Mouse (Mus musculus) thymus, postnatal 25 days (tissue): Measurements from ENCODE around the gene Idi1.
A peak's percentile ranks its signal among the peaks of the same experiment; 100 is the strongest.
"Not testable (repeated sequence)": the region's sequence is repeated elsewhere in the genome, so short reads cannot be mapped to it uniquely, and the experiment has no call there.

Experiments used
- DNase-seq: peaks from one replicate; pipeline ENCODE4 v3.0.0; 2022

Idi1 gene

GRCm38 (mm10) chr13:8885445-8886184 lies at the start of gene Idi1:
Gene Idi1 (plus strand): TSS chr13:8885501.
- peak; percentile 97 for DNase-seq

- no peak for DNase-seq
Measured at GRCm38 (mm10) chr13:8838394-8838793, 46.9 kb upstream of the Idi1 start.

GRCm38 (mm10) chr13:8839111-8839510 lies 46.2 kb upstream of the Idi1 start:
- no peak for DNase-seq

GRCm38 (mm10) chr13:8839937-8840336 lies 45.4 kb upstream of the Idi1 start:
- DNase-seq, result no peak

GRCm38 (mm10) chr13:8840941-8841340 lies 44.4 kb upstream of the Idi1 start:
- no peak for DNase-seq

- not testable (repeated sequence) for DNase-seq
Measured at GRCm38 (mm10) chr13:8841846-8842245, 43.5 kb upstream of the Idi1 start.

GRCm38 (mm10) chr13:8842273-8842672 lies 43.0 kb upstream of the Idi1 start:
- no peak for DNase-seq

GRCm38 (mm10) chr13:8847702-8848101 lies 37.6 kb upstream of the Idi1 start:
- DNase-seq, result peak; percentile 11

GRCm38 (mm10) chr13:8849311-8849710 lies 36.0 kb upstream of the Idi1 start:
- no peak for DNase-seq

GRCm38 (mm10) chr13:8853424-8853823 lies 31.9 kb upstream of the Idi1 start:
- DNase-seq, result no peak

- no peak for DNase-seq
Measured at GRCm38 (mm10) chr13:8854769-8855168, 30.5 kb upstream of the Idi1 start.

- no peak for DNase-seq
Measured at GRCm38 (mm10) chr13:8858453-8858852, 26.8 kb upstream of the Idi1 start.

- no peak for DNase-seq
Measured at GRCm38 (mm10) chr13:8860861-8861260, 24.4 kb upstream of the Idi1 start.

- no peak for DNase-seq
Measured at GRCm38 (mm10) chr13:8864990-8865389, 20.3 kb upstream of the Idi1 start.

- no peak for DNase-seq
Measured at GRCm38 (mm10) chr13:8866612-8867011, 18.7 kb upstream of the Idi1 start.

- no peak for DNase-seq
Measured at GRCm38 (mm10) chr13:8869578-8870157, 15.6 kb upstream of the Idi1 start.

- DNase-seq, result no peak
Measured at GRCm38 (mm10) chr13:8870160-8870509, 15.2 kb upstream of the Idi1 start.

- DNase-seq, result peak; percentile 91
Measured at GRCm38 (mm10) chr13:8870510-8871313, 14.6 kb upstream of the Idi1 start.

GRCm38 (mm10) chr13:8871314-8871962 lies 13.9 kb upstream of the Idi1 start, which contains the start of gene Wdr37:
Gene Wdr37 (minus strand): TSS chr13:8871909.
- DNase-seq, result no peak

GRCm38 (mm10) chr13:8873776-8874175 lies 11.5 kb upstream of the Idi1 start:
- no peak for DNase-seq

GRCm38 (mm10) chr13:8881611-8882010 lies 3.7 kb upstream of the Idi1 start:
- DNase-seq, result no peak

GRCm38 (mm10) chr13:8883870-8884269 lies 1.4 kb upstream of the Idi1 start:
- DNase-seq, result not testable (repeated sequence)

GRCm38 (mm10) chr13:8886185-8886560 lies 872 bp downstream of the Idi1 start:
- no peak for DNase-seq
